Mouse (Mus musculus): ENCODE results near the gene Ccdc84. TPM values are rescaled to one million over a fixed set of nuclear protein-coding genes. Genes with fewer than 3 reads are reported as not detected.

Ccdc84 gene
- polyA plus RNA-seq (2012; rRNA removed; ENCODE audit: low replicate concordance) = 26.8 and 28.5 TPM in 2 replicates

DNA sequence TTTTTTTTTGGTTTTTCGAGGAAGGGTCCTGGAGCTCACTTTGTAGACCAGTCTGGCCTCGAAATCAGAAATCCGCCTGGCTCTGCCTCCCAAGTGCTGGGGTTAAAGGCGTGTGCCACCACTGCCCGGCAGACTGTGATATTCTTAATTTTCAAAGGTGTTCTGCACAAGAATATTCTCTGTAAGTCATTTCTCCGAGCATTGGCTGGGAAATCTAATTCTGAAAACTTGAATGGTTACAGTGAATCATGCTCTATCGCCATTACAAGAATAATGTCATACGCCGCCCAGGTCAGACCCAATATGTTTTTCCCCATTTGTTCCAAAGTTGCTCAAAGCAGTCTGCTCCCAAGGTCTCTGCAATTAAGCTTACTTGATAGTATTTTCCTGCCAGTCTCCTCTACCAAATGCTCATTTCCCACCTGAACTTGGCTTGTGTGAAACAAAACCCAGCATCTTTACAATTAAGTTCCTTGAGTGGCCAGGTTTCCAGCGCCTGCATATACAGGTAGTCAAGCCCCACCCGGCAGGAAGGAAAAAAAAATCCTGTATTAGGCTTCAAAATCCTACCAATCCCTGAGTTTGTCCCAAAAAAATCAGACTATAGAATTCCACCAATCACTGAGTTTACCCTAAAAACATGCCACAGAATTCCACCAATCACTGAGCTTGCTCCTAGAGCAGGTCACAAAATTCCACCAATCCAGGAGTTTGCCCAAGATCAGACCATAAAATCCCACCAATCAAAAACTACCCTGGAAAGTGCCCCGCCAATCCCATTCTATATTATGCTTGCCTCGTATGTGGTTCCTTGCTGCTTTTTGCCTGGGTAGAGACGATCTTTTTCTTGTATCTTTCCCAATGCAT, at the start of gene Ccdc84:
TSS of gene Ccdc84 (minus strand) at position 51 of the 867 bp plus-strand sequence.

DNA sequence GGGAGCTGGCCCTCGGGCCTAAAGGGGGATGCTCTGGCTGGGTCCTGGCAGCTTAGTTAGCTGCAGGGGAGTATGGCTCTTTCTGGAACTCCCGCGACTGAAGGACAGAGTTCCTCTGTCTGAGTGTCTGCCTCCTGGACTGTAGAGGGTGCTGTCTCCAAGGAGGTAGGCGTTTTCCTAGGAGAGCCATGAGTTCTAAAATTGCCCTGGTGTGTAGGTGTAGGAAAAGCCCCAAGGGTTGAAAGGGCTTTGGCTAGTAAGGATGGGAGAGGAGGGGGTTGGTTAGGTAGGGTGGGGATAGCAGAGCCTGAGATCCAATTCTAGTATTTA, 36.5 kb upstream of the Ccdc84 start, which contains the start of gene Upk2:
TSS of gene Upk2 (minus strand) at position 86 of the 330 bp plus-strand sequence.

DNA sequence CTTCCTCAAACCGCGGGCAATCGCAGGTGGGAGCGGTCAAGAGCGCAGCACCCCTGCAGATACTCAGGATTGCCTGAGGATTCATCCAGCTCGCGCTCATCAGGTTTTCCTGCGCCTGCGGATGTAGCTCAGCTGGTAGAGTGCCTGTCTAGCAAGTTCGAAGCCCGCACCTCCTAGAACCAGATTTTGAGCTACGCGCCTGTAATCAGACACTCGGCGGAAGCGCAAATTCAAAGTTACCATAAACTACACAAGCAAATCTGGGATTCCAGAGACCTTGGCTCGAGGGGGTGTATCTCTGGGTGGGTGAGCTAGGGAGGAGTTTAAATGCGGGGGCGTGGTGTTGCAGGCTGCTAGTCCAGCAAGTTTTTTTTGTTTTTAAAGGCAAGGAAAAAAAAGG, 22.6 kb upstream of the Ccdc84 start, which contains the start of gene Foxr1:
TSS of gene Foxr1 (minus strand) at position 176 of the 400 bp plus-strand sequence.

DNA sequence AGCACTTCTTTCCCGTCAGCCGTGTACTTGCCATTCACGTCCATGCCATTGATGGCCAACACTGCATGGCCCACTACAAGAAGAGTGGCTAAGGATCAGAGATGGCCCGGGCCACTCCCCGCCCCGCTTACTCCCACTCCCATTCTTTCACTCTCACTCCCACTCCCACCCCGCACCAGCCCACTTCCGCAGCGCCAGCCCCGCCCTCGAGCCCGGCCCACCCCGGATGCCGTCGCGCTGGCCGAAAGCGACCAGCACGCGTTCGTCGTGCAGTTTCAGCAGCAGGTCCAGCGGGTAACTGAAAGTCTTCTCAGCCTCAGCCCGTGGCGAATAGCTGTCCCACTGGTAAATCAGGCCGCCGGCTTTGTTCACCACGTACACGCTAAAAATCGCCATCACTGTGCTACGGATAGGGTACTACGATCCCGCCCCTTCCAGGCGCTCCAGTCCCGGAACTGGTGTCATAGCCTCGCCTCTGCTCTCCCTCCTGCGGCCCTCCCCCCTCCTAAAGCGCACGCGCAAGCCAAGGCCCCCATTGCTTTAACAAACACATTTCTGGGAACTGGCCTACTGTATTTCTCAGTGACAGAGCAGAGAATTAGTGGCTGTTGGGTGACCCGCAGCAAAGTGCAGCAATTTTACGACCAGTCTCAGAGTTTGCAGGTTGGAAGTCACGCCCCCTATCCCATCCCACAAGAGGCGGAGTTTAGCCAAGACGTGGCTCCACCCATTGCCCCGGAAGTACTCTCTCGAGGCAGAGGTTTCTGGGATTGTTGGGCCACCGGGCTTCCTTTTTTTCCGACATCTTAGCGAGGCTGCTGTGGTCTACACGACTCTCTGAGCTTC, 11.2 kb downstream of the Ccdc84 start, which contains the start of the genes Rps25 and Trappc4:
TSS of gene Rps25 (plus strand) at position 234 of the 846 bp plus-strand sequence.
TSS of gene Trappc4 (minus strand) at position 695 of the 846 bp plus-strand sequence.

DNA sequence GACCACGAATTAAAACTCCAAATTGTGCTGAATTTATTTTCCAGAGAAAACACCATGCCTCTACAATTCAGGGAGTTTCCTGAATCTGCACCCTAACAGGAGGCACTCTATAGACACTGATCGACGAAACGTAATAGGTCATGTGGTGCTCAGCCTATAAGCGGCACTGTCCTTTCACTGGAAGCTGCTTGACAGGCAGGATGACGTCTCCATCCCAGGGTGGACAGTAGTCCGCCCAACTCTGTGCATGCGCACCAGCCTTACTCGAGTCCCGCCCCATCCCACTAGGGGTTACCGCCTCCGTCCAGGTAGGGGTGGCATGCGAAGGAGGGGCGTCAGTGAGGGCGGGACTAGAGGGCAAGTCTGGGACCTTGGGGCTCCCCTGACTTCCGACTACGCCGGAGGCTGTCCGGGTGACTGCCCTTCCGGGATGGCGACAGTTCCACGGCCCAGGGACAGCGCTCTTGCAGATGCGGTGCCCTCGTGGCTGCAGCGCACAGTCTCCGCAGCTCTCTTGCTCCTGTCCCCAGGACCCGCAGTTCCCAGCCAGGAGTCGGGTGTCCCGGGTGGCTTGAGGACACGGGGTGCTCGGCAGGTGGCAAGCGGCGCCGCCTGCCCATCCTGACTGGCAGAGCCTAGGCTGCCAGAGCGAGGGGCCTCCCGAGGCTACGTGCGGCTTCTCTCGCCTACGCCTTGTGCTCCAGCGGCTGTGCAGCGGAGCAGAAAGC, 21.5 kb downstream of the Ccdc84 start, which contains the start of gene Slc37a4:
TSS of gene Slc37a4 (plus strand) at position 169 of the 728 bp plus-strand sequence.

DNA sequence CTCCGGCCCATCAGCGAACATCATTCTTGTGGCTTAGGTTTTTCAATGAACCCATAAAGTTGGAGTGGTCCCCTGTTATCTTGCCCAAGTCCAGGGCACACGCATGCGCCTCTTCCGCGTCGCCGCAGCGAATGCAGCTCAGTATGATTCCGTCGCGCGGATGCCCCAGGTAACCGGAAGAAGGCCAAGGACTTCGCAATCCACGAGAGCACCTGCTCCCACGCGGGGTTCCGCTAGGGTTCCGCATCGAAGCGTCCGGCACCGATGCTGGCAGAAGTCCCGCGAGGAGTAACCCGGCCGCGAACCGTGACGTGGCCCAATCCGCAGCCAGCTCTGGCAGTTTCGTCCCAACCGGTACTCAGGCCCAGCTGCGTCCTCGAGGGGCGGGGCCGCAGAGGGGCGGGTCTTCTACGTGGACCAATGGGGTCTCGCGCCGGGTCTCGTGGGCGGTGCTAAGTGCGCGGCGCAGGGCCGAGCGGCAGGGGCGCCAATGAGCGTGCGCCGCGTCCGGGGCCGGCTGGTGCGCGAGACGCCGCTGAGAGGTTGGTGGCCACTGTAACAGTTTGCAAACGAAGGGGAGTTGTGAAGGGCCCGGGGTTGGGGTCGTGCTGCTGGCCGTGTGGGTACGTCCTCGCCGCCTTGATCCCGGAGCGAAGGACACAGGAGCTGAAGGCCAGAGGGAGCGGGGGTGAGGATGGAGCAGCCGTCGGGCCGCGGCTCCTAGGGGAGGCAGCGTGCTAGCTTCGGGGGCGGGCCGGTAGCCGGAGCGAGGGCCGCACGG, 39.1 kb downstream of the Ccdc84 start, which contains the start of gene Hyou1:
TSS of gene Hyou1 (plus strand) at position 437 of the 781 bp plus-strand sequence.

DNA sequence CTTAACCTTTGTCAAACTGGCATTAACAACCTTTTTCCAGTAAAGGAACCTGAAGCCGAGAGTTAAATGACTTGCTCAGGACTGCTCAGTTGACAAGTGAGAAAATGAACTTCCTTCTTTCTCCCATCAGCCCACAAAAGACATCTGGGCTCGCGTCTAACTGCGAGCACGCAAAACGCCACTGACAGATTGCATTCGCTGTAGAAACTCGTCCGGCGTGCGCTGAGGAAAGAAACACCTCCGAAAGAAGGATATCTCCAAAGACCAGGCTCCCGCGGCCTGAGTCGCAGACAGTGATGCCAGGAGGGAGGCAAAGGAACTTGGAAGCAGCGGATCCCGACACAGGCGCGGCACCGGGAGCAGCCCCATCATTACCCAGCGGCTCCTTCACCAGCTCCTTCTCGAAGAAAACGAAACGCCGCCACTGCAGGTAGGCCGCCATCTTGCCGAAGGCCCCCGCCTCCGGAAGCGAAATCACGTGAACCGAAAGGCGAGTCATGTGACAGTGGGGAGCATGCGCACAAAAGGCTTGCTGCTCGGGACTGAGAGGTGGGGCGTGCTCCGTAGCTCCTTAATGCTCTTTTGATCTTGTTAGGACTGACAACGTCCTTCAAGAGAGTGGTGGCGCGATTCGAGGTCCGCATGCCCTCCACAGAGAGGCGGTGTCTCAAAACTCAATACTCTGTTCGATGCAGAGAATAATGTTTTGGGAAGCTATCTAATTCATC, 57.0 kb downstream of the Ccdc84 start, which contains the start of gene Vps11:
TSS of gene Vps11 (minus strand) at position 481 of the 728 bp plus-strand sequence.

Other genes starting within 250 kb of the Ccdc84 start
- gene Cbl, start 184.5 kb downstream of the Ccdc84 start, polyA plus RNA-seq (2012; rRNA removed; ENCODE audit: low replicate concordance) = 11.5 and 18.6 TPM in 2 replicates
- not detected in 2 replicates for gene Ccdc153, start 177.9 kb downstream of the Ccdc84 start, polyA plus RNA-seq (2012; rRNA removed; ENCODE audit: low replicate concordance)
- gene Pdzd3, start 167.1 kb downstream of the Ccdc84 start, polyA plus RNA-seq (2012; rRNA removed; ENCODE audit: low replicate concordance) = 0.10 and 0.13 TPM in 2 replicates
- gene Nlrx1, start 150.0 kb downstream of the Ccdc84 start, polyA plus RNA-seq (2012; rRNA removed; ENCODE audit: low replicate concordance) = 23.7 and 26.2 TPM in 2 replicates
- gene Abcg4, start 130.0 kb downstream of the Ccdc84 start, polyA plus RNA-seq (2012; rRNA removed; ENCODE audit: low replicate concordance) = 4.6 and 20.7 TPM in 2 replicates
- 27.2 and 45.3 TPM in 2 replicates for gene Hinfp, start 112.9 kb downstream of the Ccdc84 start, polyA plus RNA-seq (2012; rRNA removed; ENCODE audit: low replicate concordance)
- gene C2cd2l, start 98.3 kb downstream of the Ccdc84 start, polyA plus RNA-seq (2012; rRNA removed; ENCODE audit: low replicate concordance) = 64.0 and 72.6 TPM in 2 replicates
- gene Dpagt1, start 92.5 kb downstream of the Ccdc84 start, polyA plus RNA-seq (2012; rRNA removed; ENCODE audit: low replicate concordance) = 71.2 and 80.6 TPM in 2 replicates
- gene H2afx, start 83.9 kb downstream of the Ccdc84 start, polyA plus RNA-seq (2012; rRNA removed; ENCODE audit: low replicate concordance) = 28.0 and 118 TPM in 2 replicates
- gene Hmbs, start 74.3 kb downstream of the Ccdc84 start, polyA plus RNA-seq (2012; rRNA removed; ENCODE audit: low replicate concordance) = 62.0 and 66.6 TPM in 2 replicates
- 35.6 and 39.4 TPM in 2 replicates for gene Vps11, start 56.9 kb downstream of the Ccdc84 start, polyA plus RNA-seq (2012; rRNA removed; ENCODE audit: low replicate concordance)
- 32.6 and 83.1 TPM in 2 replicates for gene Hyou1, start 39.1 kb downstream of the Ccdc84 start, polyA plus RNA-seq (2012; rRNA removed; ENCODE audit: low replicate concordance)
- 35.9 and 39.9 TPM in 2 replicates for gene Slc37a4, start 21.7 kb downstream of the Ccdc84 start, polyA plus RNA-seq (2012; rRNA removed; ENCODE audit: low replicate concordance)
- 174 and 399 TPM in 2 replicates for gene Rps25, start 11.4 kb downstream of the Ccdc84 start, polyA plus RNA-seq (2012; rRNA removed; ENCODE audit: low replicate concordance)
- 73.4 and 120 TPM in 2 replicates for gene Trappc4, start 11.0 kb downstream of the Ccdc84 start, polyA plus RNA-seq (2012; rRNA removed; ENCODE audit: low replicate concordance)
- not detected in 2 replicates for gene Foxr1, start 22.6 kb upstream of the Ccdc84 start, polyA plus RNA-seq (2012; rRNA removed; ENCODE audit: low replicate concordance)
- 0.14 and 5.6 TPM in 2 replicates for gene Upk2, start 36.4 kb upstream of the Ccdc84 start, polyA plus RNA-seq (2012; rRNA removed; ENCODE audit: low replicate concordance)
- 41.1 and 47.8 TPM in 2 replicates for gene Bcl9l, start 64.3 kb upstream of the Ccdc84 start, polyA plus RNA-seq (2012; rRNA removed; ENCODE audit: low replicate concordance)
- gene Cxcr5, start 143.3 kb upstream of the Ccdc84 start, polyA plus RNA-seq (2012; rRNA removed; ENCODE audit: low replicate concordance) = 0.24 and 0.46 TPM in 2 replicates
- 24.7 and 33.1 TPM in 2 replicates for gene Ddx6, start 186.3 kb upstream of the Ccdc84 start, polyA plus RNA-seq (2012; rRNA removed; ENCODE audit: low replicate concordance)